Mouse (Mus musculus): Measurements from ENCODE around the gene Dennd5a. TPM values are rescaled to one million over a fixed set of nuclear protein-coding genes. Genes with fewer than 3 reads are reported as not detected.

Dennd5a gene
- total RNA-seq, 2 experiments from 2014 or later, result 214 to 225 TPM

DNA sequence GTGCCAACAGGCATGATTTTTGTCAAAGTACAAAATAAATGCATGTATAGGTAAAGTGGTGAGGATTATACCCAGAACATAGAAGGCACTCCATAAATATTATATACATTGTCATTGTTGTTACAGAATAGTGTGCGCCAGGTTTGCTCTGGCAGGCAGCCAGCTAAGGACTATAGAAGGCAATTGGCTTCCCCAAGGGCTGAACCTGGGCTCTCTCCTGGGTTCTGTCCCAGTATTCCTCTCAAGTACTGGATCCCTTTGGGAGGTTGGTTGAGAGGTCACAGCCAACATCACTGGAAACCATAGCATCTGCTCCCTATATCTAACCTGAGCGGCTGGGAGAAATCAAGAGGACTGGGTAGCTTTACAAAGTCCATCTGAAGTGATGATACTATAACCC is 1.3 kb upstream of the Dennd5a start:
- Histone ChIP-seq H3K27ac (no peak overlapping the region), H3K4me3 (no peak overlapping the region)
- no peak for TF ChIP-seq CTCF (IDR thresholded peaks at IDR 0.05)
- intact Hi-C loops (cut with DNase I), result no loop called here
- no peak for DNase-seq (ENCODE audit: extremely low spot score in 1 of 2, low spot score in 2 of 2)

DNA sequence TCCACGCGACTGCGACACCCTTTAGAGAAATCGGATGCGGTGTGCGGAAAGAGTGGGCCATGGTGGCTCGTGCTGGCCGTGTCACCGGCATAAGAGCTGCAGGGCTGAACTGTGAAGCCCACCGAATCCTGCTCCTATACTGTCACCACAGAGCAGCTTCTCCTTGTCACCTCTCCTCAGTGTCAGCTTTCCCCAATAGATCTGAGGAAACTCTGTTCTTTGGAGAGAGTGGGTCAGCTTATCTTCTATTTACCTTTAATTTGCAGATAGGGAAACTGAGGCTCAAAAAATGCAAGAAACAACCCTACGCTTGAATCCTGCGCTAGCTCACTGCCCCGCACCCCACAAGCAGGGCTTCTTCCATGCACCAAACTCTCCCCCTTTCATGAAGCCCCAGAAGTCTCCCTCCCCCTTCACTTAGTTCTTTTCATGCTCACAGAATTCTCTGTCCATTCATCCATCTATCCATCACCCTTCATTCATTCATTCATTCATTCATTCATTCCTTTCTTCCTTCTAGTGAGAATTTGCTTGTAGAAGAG is 414 bp upstream of the Dennd5a start:
- no peak for DNase-seq (ENCODE audit: extremely low spot score in 1 of 2, low spot score in 2 of 2)
- no peak for TF ChIP-seq CTCF (IDR thresholded peaks at IDR 0.05)
- intact Hi-C loops (cut with DNase I), result no loop called here
- peak overlapping the region; percentile 96 for H3K4me3 ChIP-seq
- peak overlapping the region; percentile 99 for H3K27ac ChIP-seq

DNA sequence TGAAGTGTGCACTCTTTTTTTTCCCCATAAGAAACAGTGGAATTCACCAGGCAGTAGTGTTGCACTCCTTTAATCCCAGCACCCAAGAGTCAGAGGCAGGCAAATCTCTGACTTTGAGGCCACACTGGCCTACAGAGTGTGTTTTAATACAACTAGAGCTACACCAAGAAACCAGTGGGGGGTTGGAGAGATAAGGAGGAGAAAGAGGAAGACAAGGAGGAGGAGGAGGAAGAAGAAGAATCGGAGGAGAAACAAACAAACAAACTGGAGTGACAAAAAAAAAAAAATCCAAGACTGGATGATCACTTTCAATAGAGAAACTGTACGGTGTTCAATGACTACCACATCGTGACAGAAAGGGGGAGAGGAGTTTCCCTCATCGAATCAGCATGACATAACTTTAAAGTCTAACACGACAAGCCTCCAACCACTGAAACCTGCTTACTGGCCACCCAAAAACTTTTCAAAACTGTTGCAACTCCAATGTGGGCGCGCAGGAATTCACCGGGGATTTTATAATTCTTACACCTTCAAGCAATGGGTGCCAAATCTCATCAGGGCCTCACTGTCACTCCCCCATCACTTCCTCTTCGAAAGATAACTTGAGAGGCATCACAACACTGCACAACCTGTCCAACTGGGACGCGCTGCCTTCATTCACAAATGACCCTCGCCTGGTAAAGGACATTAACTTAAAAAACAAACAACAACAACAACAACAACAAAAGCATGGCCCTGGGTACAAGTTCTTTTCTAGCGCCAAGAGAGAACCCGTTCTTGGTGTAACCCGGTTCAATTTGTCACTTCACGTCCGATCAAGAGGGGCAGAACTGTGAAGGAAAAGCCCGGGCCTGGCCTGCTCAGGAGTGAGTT is 1.2 kb downstream of the Dennd5a start:
- peak overlapping the region; percentile 96 for H3K4me3 ChIP-seq
- H3K27ac ChIP-seq, result peak overlapping the region; percentile 80
- TF ChIP-seq CTCF (IDR thresholded peaks at IDR 0.05), result no peak
- DNase-seq (ENCODE audit: extremely low spot score in 1 of 2, low spot score in 2 of 2), result no peak
- intact Hi-C loops (cut with DNase I), result loop anchor here (1.0 kb wide), 1 partner anchor 33 kb away; no protein-coding TSS in a partner anchor

DNA sequence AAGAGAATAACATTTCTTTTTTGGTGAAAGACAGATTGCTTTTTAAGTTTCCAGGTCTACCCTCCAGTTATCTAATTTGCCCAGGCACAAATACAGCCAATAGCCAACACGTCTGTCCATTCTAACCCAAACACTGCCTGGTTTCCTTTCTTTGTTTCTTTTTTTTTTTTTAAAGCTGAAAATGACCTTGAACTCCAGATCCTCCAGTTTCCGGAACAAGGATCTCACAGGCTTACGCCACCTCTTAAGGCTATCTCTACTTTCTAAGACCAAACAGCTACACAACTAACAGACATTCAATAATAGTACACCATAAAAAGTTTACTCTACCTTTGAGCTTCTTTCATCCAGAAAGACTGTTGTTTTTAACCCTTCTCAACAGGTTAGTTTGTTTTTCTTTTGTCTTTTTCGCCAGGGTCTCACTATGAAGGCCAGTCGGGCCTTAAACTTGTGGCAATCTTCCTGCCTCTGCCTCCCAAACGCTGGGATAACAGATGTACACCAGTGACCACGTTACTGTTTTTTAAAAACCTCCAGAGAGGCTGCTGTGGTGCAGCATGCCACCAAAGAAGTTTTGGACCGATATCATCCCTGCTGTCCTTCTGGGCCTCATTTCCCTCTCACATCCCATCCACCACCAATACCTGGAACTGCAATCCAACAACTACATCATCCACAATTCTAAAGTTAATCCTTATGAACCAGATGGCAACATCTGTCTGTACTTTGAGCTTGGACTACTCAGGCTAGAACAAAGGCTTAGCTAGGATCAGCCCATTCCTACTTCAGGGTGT is 2.1 kb downstream of the Dennd5a start:
- no peak for TF ChIP-seq CTCF (IDR thresholded peaks at IDR 0.05)
- intact Hi-C loops (cut with DNase I), result no loop called here
- Histone ChIP-seq H3K4me3 (peak overlapping the region; percentile 96), H3K27ac (peak overlapping the region; percentile 47; the same call in 1 of the 2 replicates)
- no peak for DNase-seq (ENCODE audit: extremely low spot score in 1 of 2, low spot score in 2 of 2)

DNA sequence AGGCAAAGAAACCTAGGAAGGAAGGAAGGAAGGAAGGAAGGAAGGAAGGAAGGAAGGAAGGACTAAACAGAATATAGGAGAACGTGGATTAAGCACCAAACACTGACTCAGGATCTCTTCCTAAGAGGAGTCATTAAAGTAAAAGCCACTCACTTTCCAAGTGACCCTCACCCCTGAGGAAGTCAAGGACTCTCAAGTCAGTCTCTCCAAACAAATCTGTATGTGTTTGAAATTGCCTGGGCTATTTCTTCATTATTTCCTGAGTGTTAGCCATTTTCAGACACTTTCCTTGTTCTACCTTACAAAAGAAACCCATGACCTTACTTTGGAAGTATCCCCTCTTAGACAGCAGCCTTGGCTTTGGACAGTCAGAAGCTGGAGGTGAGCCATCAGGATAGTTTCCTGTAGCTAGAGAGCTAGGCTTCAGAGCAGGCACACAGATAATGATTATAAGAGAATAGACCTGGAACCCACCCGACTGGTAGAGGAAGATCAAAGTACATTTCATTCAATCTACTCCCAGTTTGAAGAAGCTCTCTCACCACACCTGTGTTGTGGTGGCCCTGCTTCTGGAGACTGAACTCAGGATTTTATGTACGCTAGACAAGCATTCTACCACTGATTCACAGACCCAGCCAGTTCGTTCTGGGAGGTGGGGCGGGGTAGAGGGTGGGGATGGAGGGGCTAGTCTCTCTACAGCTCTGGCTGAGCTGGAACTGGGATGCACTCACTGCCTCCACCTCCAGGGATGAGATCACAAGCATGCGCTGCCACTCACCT is 5.5 kb downstream of the Dennd5a start:
- no peak for DNase-seq (ENCODE audit: extremely low spot score in 1 of 2, low spot score in 2 of 2)
- intact Hi-C loops (cut with DNase I), result no loop called here
- Histone ChIP-seq H3K27ac (no peak overlapping the region), H3K4me3 (no peak overlapping the region)
- TF ChIP-seq CTCF (IDR thresholded peaks at IDR 0.05), result no peak

DNA sequence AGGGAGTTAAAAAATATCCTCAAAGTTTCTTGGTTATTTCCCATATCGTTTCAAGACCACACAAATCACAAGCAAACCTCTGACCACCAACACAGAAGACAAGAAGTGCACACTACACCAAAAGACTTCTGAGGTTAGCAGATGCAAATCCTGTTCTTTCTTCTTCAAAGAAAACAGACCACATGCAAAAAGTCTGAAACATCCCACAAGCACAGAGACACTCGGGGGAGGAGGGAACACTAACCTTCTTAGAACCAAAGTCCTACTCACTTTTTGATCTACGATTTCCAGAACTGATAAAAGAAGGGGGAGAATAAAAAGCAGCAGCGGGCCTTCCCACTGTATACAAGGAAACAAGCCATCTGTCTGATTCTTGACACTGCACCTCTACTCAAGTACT is 9.0 kb downstream of the Dennd5a start:
- Histone ChIP-seq H3K27ac (no peak overlapping the region), H3K4me3 (no peak overlapping the region)
- TF ChIP-seq CTCF (IDR thresholded peaks at IDR 0.05), result no peak
- no peak for DNase-seq (ENCODE audit: extremely low spot score in 1 of 2, low spot score in 2 of 2)
- intact Hi-C loops (cut with DNase I), result no loop called here

DNA sequence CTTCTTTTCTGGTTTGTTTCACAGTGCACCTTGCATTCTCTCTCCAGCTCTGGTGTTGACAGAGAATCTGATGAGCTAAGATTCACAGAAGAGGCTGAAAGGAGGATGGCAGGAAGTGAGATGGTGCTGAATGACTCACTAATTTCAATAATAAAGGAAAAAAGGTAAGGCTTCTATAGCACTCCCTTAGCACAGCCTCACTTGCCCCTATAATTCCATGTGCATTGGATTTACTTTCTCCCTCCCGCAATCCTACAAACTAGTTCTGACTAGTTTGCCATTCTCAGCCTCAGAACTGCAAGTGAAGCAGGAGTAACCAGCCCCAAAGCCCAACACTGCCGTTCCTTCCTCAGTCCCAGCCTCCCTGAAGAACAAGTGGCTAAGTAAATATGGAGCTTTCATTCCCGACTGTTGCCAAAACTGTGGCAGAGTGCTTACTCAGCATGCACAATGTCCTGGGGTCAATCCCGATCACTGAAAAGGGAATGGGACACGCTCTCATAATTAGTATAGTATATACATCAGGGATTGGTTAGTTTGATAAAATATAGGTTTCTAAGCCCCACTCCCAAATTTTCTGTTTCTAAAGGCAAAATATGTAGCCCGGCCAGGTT is 15.7 kb downstream of the Dennd5a start:
- intact Hi-C loops (cut with DNase I), result no loop called here
- Histone ChIP-seq H3K4me3 (no peak overlapping the region), H3K27ac (no peak overlapping the region)
- DNase-seq (ENCODE audit: extremely low spot score in 1 of 2, low spot score in 2 of 2), result no peak
- TF ChIP-seq CTCF (IDR thresholded peaks at IDR 0.05), result no peak

DNA sequence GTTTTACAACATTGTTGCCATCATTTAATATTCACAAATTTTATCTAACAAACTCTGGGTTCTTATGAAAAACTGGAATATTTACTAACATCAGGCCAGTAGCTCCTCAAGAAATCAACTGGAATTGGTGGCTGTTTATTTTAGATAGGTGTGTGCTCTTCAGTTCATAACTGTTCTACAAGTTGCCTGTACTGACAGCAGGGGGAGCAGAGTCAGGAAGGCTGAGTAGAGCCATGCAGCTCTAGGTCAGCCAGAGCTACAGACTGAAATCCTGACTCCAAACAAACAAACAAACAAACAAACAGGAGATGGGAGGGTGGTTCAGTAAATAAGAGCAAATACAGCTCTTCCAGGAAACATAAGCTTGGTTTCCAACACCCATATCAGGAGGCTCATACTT is 30.6 kb downstream of the Dennd5a start:
- intact Hi-C loops (cut with DNase I), result no loop called here
- Histone ChIP-seq H3K4me3 (no peak overlapping the region), H3K27ac (no peak overlapping the region)
- no peak; the same call in 1 of the 2 replicates for TF ChIP-seq CTCF (IDR thresholded peaks at IDR 0.05)
- DNase-seq (ENCODE audit: extremely low spot score in 1 of 2, low spot score in 2 of 2), result no peak

DNA sequence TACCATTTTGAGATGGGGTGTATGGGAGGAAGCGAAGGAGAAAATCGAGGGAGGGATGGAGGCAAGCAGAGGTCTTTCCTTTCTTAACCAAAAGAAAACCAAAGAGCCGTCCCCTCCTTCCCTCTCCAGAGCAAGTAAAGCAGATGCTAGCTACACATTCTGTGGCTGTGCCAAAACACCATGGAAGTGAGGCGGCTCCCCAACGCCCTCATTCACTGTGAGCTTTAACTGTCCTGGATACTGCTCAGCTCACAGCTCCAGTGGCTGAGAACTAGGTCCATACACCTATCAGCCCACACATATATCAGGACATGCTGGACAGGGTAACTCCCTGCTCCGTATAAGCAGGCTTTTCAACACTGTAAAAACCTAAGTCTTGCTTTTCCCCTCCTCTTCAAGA is 31.9 kb downstream of the Dennd5a start:
- TF ChIP-seq CTCF (IDR thresholded peaks at IDR 0.05), result no peak
- H3K4me3 ChIP-seq, result no peak overlapping the region
- intact Hi-C loops (cut with DNase I), result no loop called here
- H3K27ac ChIP-seq, result 0 out of 2 replicates have a peak overlapping the region, but pooled peaks have one; percentile 6
- DNase-seq (ENCODE audit: extremely low spot score in 1 of 2, low spot score in 2 of 2), result peak in 1 of 2 experiments; percentile 13

DNA sequence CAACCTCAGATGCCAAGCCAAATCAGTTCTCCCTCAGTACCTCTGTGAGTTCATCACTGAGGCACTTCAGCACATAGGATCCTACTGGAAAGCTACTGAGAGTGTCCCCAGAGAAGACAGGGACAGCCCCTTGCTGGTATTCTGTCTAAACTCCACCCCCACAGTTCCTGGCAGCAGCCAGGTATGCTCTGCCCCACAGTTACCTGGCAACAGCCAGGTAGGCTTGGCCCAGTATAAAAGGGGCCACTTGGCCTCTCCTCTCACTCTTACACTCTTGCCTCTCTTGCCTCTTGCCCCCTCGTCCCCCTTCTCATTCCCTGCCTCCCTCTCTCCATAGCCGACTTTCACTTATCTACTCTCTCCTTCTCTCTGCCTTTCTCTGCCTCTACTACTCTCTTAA is 35.3 kb downstream of the Dennd5a start:
- peak overlapping the region; percentile 28; the same call in 1 of the 2 replicates for H3K27ac ChIP-seq
- TF ChIP-seq CTCF (IDR thresholded peaks at IDR 0.05), result no peak
- intact Hi-C loops (cut with DNase I), result no loop called here

DNA sequence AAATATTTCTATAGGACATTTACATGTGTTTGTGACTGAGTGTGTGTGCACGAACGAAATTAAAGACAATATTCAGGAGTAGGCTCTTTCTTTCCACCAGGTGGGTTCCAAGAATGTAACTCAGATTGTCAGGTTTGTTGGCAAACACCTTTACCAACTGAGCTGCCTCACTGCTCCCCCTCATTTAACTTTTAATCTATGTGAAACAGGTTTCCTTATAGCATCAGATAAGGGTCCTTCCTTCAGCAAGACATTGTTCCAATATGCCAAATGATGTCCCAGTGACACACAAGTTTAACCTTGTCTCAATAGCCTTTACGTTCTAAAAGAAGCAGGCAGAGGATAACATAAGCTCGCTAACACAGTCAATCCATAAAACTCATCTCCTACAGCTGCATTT is 37.4 kb downstream of the Dennd5a start:
- DNase-seq (ENCODE audit: extremely low spot score in 1 of 2, low spot score in 2 of 2), result no peak
- no peak for TF ChIP-seq CTCF (IDR thresholded peaks at IDR 0.05)
- Histone ChIP-seq H3K27ac (no peak overlapping the region), H3K4me3 (no peak overlapping the region)
- intact Hi-C loops (cut with DNase I), result no loop called here

More for the DNA sequence above, 35.3 kb downstream of the Dennd5a start:
- H3K4me3 ChIP-seq, result no peak overlapping the region
- DNase-seq (ENCODE audit: extremely low spot score in 1 of 2, low spot score in 2 of 2), result no peak

All from left cerebral cortex, adult 2 months (tissue).